Mouse (Mus musculus) brain, embryonic 14.5 days (tissue): ENCODE data around the gene Pnp.

Source experiments
- CTCF ChIP-seq: fragments of 200-500 bp; IDR thresholded peaks from 2 replicates; pipeline ENCODE4 v1.5.1; 2012; ENCODE audit warnings: inconsistent platforms, mild to moderate bottlenecking, moderate library complexity, borderline replicate concordance; ENCODE audit not compliant: insufficient read depth, insufficient read length; ENCODE audit errors: extremely low read depth
- POLR2A ChIP-seq: fragments of 200-500 bp; IDR thresholded peaks from 2 replicates; pipeline ENCODE4 v1.6.1; 2012; ENCODE audit warnings: mild to moderate bottlenecking, inconsistent platforms, borderline replicate concordance; ENCODE audit not compliant: poor library complexity, insufficient read depth, insufficient read length, severe bottlenecking; ENCODE audit errors: extremely low read depth

DNA sequence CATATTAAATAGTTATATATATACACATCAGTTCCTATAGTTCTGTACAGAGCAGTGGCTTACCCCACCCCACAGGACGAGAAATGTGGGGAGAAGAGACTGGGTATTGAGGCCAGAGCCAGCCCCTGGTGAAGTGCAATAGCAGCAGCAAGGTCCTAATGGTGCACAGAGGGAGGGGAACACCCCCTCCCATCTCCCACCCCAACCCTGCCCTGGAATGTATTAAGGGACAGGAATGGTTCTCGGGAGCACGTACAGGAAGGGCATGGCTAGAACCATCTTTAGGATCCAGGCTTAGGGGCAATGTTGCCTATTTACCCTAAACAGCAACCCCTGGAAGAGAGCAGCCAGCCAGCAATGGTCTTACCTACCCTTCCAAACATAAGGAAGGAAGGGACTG is 3.5 kb upstream of the Pnp start:
- TF ChIP-seq CTCF (no peak), POLR2A (no peak)
